Mouse (Mus musculus) spleen, adult 2 months (tissue): ENCODE measurements at regions not wholly inside any gene's neighbourhood (a gene's known extent, or its start where the extent isn't known, plus 50 kb on each side); places are given as distances from the start of the nearest gene placed in this dataset.

Source experiments
- CTCF ChIP-seq: fragments of 200-500 bp; IDR thresholded peaks from 2 replicates; pipeline ENCODE4 v1.5.1; 2011; ENCODE audit warnings: mild to moderate bottlenecking, inconsistent platforms; ENCODE audit not compliant: insufficient read depth, insufficient read length, insufficient replicate concordance; ENCODE audit errors: extremely low read depth
- POLR2A ChIP-seq: fragments of 200-500 bp; IDR thresholded peaks from 2 replicates; pipeline ENCODE4 v1.6.1; 2011; ENCODE audit warnings: low read depth, low read length, inconsistent platforms

DNA sequence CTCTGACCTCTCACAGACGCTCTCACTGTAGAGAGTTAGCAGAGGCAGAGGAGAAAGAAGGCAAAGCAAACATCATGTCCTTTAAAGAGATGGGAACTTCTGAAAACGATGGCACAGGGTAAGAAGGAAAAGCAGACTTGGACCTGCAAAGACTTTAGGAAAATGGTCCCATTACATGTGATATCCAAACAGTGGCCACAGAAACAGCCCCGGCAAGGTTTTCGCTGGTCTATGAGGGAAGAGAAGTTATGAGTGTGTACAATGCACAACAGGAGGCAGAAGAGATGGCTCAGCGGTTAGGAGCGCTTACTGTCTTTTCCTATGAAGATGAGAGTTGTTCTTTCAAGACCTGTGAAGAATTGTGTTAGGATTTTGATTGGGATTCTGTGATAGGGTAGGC, 114.9 kb downstream of the Kdr start:
- TF ChIP-seq CTCF = no peak
- no peak for TF ChIP-seq POLR2A
